Mouse (Mus musculus): Measurements from ENCODE around the gene Setd3.

GRCm38 (mm10) chr12:108061661-108062060 is 117.5 kb downstream of the Setd3 start:
- no peak for TF ChIP-seq GATA1 (IDR thresholded peaks at IDR 0.05; ENCODE audit: low read length)
- no peak for TF ChIP-seq TAL1 (IDR thresholded peaks at IDR 0.05; ENCODE audit: low read length)
